In genomic region chr2:132923290-132924085, GRCm38 (mm10) we compare ENCODE assay signal across 19 mouse cellular contexts. TPM values are rescaled to one million over a fixed set of nuclear protein-coding genes. Genes with fewer than 3 reads are reported as not detected.
DNase-seq lines count a peak whose midpoint lies in the region; ATAC-seq and TF ChIP-seq lines count a peak whose summit lies in the region.
"Had no signal": no experiment of that assay in that cellular context is flagged by ENCODE, and none has a peak within 500 bp of the region (broad histone marks: within the 10 kb centered on the region; RNA-seq: fewer than 3 reads in every experiment).

No protein-coding gene starts in this region.

- peak; percentile 49; the same call in 1 of the 2 replicates for ATAC-seq in lung, embryonic 14.5 days (ENCODE audit: insufficient read depth)
- ATAC-seq in stomach, embryonic 16.5 days (ENCODE audit: insufficient read depth, low FRiP score), result peak; percentile 91
- ATAC-seq: midbrain, embryonic 13.5 days had no signal

- intact Hi-C loops in left cerebral cortex, adult 2 months (cut with DNase I), result no loop called here

- H3K4me1 ChIP-seq in lung, embryonic 14.5 days (ENCODE audit: insufficient read depth), result no peaks in the 10 kb centered on the region
- no peaks in the 10 kb centered on the region for H3K4me1 ChIP-seq in stomach, embryonic 16.5 days (ENCODE audit: control insufficient read depth, insufficient read depth, low read length)
- H3K4me1 ChIP-seq: embryonic facial prominence, embryonic 12.5 days; heart, embryonic 15.5 days; midbrain, embryonic 13.5 days had no signal

- H3K36me3 ChIP-seq in lung, embryonic 14.5 days (ENCODE audit: insufficient read depth), result no peaks in the 10 kb centered on the region
- H3K36me3 ChIP-seq in stomach, embryonic 16.5 days (ENCODE audit: control insufficient read depth, insufficient read depth, low read length), result no peaks in the 10 kb centered on the region
- H3K36me3 ChIP-seq: embryonic facial prominence, embryonic 12.5 days; forebrain, embryonic 10.5 days; heart, embryonic 15.5 days; midbrain, embryonic 13.5 days had no signal

- H3K9me3 ChIP-seq in lung, embryonic 14.5 days (ENCODE audit: low read depth, low read length), result no peaks in the 10 kb centered on the region
- no peaks in the 10 kb centered on the region for H3K9me3 ChIP-seq in stomach, embryonic 16.5 days (replicated peaks; ENCODE audit: control insufficient read depth, low read length)
- H3K9me3 ChIP-seq: embryonic facial prominence, embryonic 12.5 days; forebrain, embryonic 10.5 days; heart, embryonic 15.5 days; midbrain, embryonic 13.5 days had no signal

- H3K9ac ChIP-seq in lung, embryonic 14.5 days, result no peak overlapping the region
- no peak overlapping the region for H3K9ac ChIP-seq in stomach, embryonic 16.5 days (ENCODE audit: low read length)
- H3K9ac ChIP-seq: embryonic facial prominence, embryonic 12.5 days; heart, embryonic 15.5 days; hindbrain, embryonic 14.5 days; midbrain, embryonic 13.5 days had no signal

- H3K27ac ChIP-seq in lung, embryonic 14.5 days (ENCODE audit: low read depth), result peak overlapping the region; percentile 61; the same call in 1 of the 2 replicates
- H3K27ac ChIP-seq in stomach, embryonic 16.5 days (ENCODE audit: low read length), result peak overlapping the region; percentile 94
- no peak overlapping the region for H3K27ac ChIP-seq in left cerebral cortex, adult 2 months
- H3K27ac ChIP-seq: embryonic facial prominence, embryonic 12.5 days; forebrain, embryonic 10.5 days; heart, embryonic 15.5 days; hindbrain, embryonic 14.5 days; macrophage; midbrain, embryonic 13.5 days had no signal

- DNase-seq in lung, embryonic 14.5 days, result peak; percentile 21
- no peak for DNase-seq in lung, postnatal 4 days
- DNase-seq in kidney, adult 18-20 months, result peak; percentile 71
- DNase-seq in kidney, postnatal 25 days, result peak; percentile 72 to 91
- DNase-seq in left cerebral cortex, adult 2 months (ENCODE audit: extremely low spot score in 1 of 2, low spot score in 2 of 2), result no peak
- no peak for DNase-seq in left cerebral cortex, adult 11 months (ENCODE audit: low spot score)
- no peak for DNase-seq in adrenal gland, postnatal 25 days
- DNase-seq: adrenal gland, postnatal 36 days; cerebellum, postnatal 25 days; heart, adult 11 months; layer of hippocampus, adult 9-11 months; right cerebral cortex, postnatal 25 days had no signal

- H3K4me2 ChIP-seq in lung, embryonic 14.5 days, result no peak overlapping the region
- H3K4me2 ChIP-seq in stomach, embryonic 16.5 days (ENCODE audit: low read depth, low read length), result no peak overlapping the region
- H3K4me2 ChIP-seq: embryonic facial prominence, embryonic 12.5 days; heart, embryonic 15.5 days; hindbrain, embryonic 14.5 days; midbrain, embryonic 13.5 days had no signal

- WGBS in lung, embryonic 14.5 days, result 32% methylated on average over 8 of the region's 8 CpGs
- WGBS in stomach, embryonic 16.5 days, result 30% methylated on average over 8 of the region's 8 CpGs

- no peaks in the 10 kb centered on the region for H3K27me3 ChIP-seq in lung, embryonic 14.5 days (ENCODE audit: insufficient read depth, low read length)
- no peaks in the 10 kb centered on the region for H3K27me3 ChIP-seq in stomach, embryonic 16.5 days (ENCODE audit: control insufficient read depth, insufficient read depth, low read length)
- H3K27me3 ChIP-seq: embryonic facial prominence, embryonic 12.5 days; heart, embryonic 15.5 days; midbrain, embryonic 13.5 days had no signal

- H3K4me3 ChIP-seq in lung, embryonic 14.5 days (ENCODE audit: low read depth, low read length), result no peak overlapping the region
- no peak overlapping the region for H3K4me3 ChIP-seq in stomach, embryonic 16.5 days (replicated peaks; ENCODE audit: low read length)
- H3K4me3 ChIP-seq in left cerebral cortex, adult 2 months, result no peak overlapping the region
- H3K4me3 ChIP-seq: embryonic facial prominence, embryonic 12.5 days; forebrain, embryonic 10.5 days; heart, embryonic 15.5 days; midbrain, embryonic 13.5 days had no signal

- no peak for TF ChIP-seq CTCF in lung, embryonic 14.5 days (IDR thresholded peaks at IDR 0.05; ENCODE audit: low read depth)
- TF ChIP-seq CTCF in left cerebral cortex, adult 2 months (IDR thresholded peaks at IDR 0.05), result no peak

RNA-seq across cellular contexts. Expression of gene Fermt1, which starts 22.2 kb away (rescaled TPM):
- 4.6 and 5.4 TPM in 2 replicates for polyA plus RNA-seq in lung, embryonic 14.5 days (2014; fragmentation: Nextera tagmentation; extraction: Ambion mirVana)
- polyA plus RNA-seq in stomach, embryonic 16.5 days (2015; fragmentation: Nextera tagmentation; extraction: Ambion mirVana), result 45.0 and 50.9 TPM in 2 replicates
- total RNA-seq in left cerebral cortex, adult 2 months (2021), result under 1 TPM; 0.40 to 0.59 TPM
- not detected in 2 replicates for total RNA-seq in adrenal gland, postnatal 25 days (2021)
- total RNA-seq: adrenal gland, postnatal 36 days had no signal
- polyA plus RNA-seq: hindbrain, embryonic 14.5 days; macrophage; midbrain, embryonic 13.5 days had no signal

RNA-seq across cellular contexts. Expression of gene Lrrn4, which starts 42.8 kb away (rescaled TPM):
- 4.7 and 6.6 TPM in 2 replicates for polyA plus RNA-seq in lung, embryonic 14.5 days (2014; fragmentation: Nextera tagmentation; extraction: Ambion mirVana)
- polyA plus RNA-seq in stomach, embryonic 16.5 days (2015; fragmentation: Nextera tagmentation; extraction: Ambion mirVana), result 9.5 and 11.5 TPM in 2 replicates
- under 1 TPM; 0.23 to 0.27 TPM for total RNA-seq in left cerebral cortex, adult 2 months (2021)
- total RNA-seq in adrenal gland, postnatal 25 days (2021), result 1.6 and 2.2 TPM in 2 replicates
- polyA plus RNA-seq: macrophage had no signal

Comparison
In these comparisons a context has a peak if more than half of its experiments do, and no peak if none do; other contexts are left out.
1. DNase-seq: peak in lung, embryonic 14.5 days (single experiment), kidney, adult 18-20 months (single experiment) and kidney, postnatal 25 days (2 of 2); none in lung, postnatal 4 days (0 of 2), left cerebral cortex, adult 2 months (0 of 2), left cerebral cortex, adult 11 months (single experiment) and adrenal gland, postnatal 25 days (single experiment).